In the genomic region with DNA sequence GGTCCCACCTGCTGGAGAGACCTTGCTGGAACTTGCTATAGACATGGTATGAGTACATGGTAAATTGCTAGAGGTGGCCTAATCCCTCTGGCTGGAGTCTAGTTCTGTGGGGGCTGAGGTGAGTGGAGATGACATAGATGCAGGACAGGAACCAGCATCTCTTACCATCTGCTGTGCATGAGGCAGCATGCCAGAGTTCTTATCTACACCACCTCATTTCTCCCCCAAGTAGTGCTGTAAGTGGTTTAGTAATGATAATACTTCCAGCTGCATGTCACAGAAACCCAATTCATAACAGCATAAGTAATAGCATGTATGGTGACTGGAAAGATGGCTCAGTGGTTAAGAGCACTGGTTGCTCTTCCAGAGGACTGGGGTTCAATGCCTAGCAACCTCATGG, we compare ENCODE assay signal across 15 mouse cellular contexts. TPM values are rescaled to one million over a fixed set of nuclear protein-coding genes. Genes with fewer than 3 reads are reported as not detected.
DNase-seq lines count a peak whose midpoint lies in the region; ATAC-seq and TF ChIP-seq lines count a peak whose summit lies in the region.
"Had no signal": no experiment of that assay in that cellular context is flagged by ENCODE, and none has a peak within 500 bp of the region (broad histone marks: within the 10 kb centered on the region; RNA-seq: fewer than 3 reads in every experiment).

No protein-coding gene starts in this region.

- no peaks in the 10 kb centered on the region for H3K36me3 ChIP-seq in heart, embryonic 10.5 days
- H3K36me3 ChIP-seq in erythroblast, embryonic 14.5 days (ENCODE audit: control insufficient read depth) = peaks cover 5% of the 10 kb centered on the region; the same call in 1 of the 2 replicates
- no peaks in the 10 kb centered on the region for H3K36me3 ChIP-seq in liver, postnatal 0 days (replicated peaks; ENCODE audit: insufficient read depth, low read length)
- H3K36me3 ChIP-seq: heart, embryonic 15.5 days had no signal

- peak overlapping the region; percentile 30; the same call in 1 of the 2 replicates for H3K9ac ChIP-seq in liver, postnatal 0 days (replicated peaks)
- H3K9ac ChIP-seq: heart, embryonic 15.5 days had no signal

- peak; percentile 96 for TF ChIP-seq EP300 in liver, postnatal 0 days (IDR thresholded peaks at IDR 0.05; ENCODE audit: low read depth)

- peak overlapping the region; percentile 75; the same call in 1 of the 2 replicates for H3K27ac ChIP-seq in heart, embryonic 10.5 days
- peak overlapping the region; percentile 74 for H3K27ac ChIP-seq in liver, postnatal 0 days (ENCODE audit: low read depth)
- H3K27ac ChIP-seq: hindbrain, postnatal 0 days; macrophage had no signal

- peaks cover 30% of the 10 kb centered on the region for H3K4me1 ChIP-seq in heart, embryonic 10.5 days
- H3K4me1 ChIP-seq in erythroblast, embryonic 14.5 days (ENCODE audit: control insufficient read depth) = peaks cover 80% of the 10 kb centered on the region
- peaks cover 39% of the 10 kb centered on the region for H3K4me1 ChIP-seq in liver, postnatal 0 days (ENCODE audit: insufficient read depth)

- ATAC-seq in liver, postnatal 0 days = peak; percentile 89
- no peak for ATAC-seq in granulocyte monocyte progenitor cell, adult 5-6 weeks (replicated peaks; ENCODE audit: poor library complexity, severe bottlenecking)
- ATAC-seq: hindbrain, postnatal 0 days had no signal

- peak overlapping the region; percentile 16; the same call in 1 of the 2 replicates for H3K4me2 ChIP-seq in liver, postnatal 0 days (ENCODE audit: low read depth, low read length)
- H3K4me2 ChIP-seq: heart, embryonic 15.5 days had no signal

- no peak for DNase-seq in heart, embryonic 10.5 days (ENCODE audit: low spot score)
- no peak for DNase-seq in heart, postnatal 25 days (ENCODE audit: low spot score)
- peak; percentile 93 for DNase-seq in 416B (ENCODE audit: low read depth)
- peak; percentile 66 for DNase-seq in liver, postnatal 0 days
- no peak for DNase-seq in urinary bladder, adult 18-20 months (ENCODE audit: low spot score in 2 of 2)
- no peak for DNase-seq in cerebellum, postnatal 14 days
- DNase-seq: adrenal gland, adult 8-10 months; gastrocnemius, postnatal 36 days; kidney, adult 8-10 months had no signal

- TF ChIP-seq CTCF in liver, postnatal 0 days (IDR thresholded peaks at IDR 0.05; ENCODE audit: low read depth) = no peak

- H3K9me3 ChIP-seq in heart, embryonic 10.5 days = no peaks in the 10 kb centered on the region
- H3K9me3 ChIP-seq in erythroblast, embryonic 14.5 days (ENCODE audit: control insufficient read depth, low read length) = no peaks in the 10 kb centered on the region; the same call in 1 of the 2 replicates
- no peaks in the 10 kb centered on the region for H3K9me3 ChIP-seq in liver, postnatal 0 days (ENCODE audit: low read length)
- H3K9me3 ChIP-seq: heart, embryonic 15.5 days had no signal

- intact Hi-C loops in heart, postnatal 25 days (cut with DNase I) = no loop called here

- no peak overlapping the region for H3K4me3 ChIP-seq in heart, embryonic 10.5 days
- peak overlapping the region; percentile 19 for H3K4me3 ChIP-seq in erythroblast, embryonic 14.5 days (replicated peaks)
- no peak overlapping the region for H3K4me3 ChIP-seq in liver, postnatal 0 days (ENCODE audit: low read depth, low read length)
- H3K4me3 ChIP-seq: heart, embryonic 15.5 days had no signal

- H3K27me3 ChIP-seq in heart, embryonic 10.5 days (ENCODE audit: insufficient read depth, poor library complexity, severe bottlenecking) = peaks cover 8% of the 10 kb centered on the region; the same call in 1 of the 2 replicates
- peaks cover 13% of the 10 kb centered on the region for H3K27me3 ChIP-seq in erythroblast, embryonic 14.5 days (ENCODE audit: control insufficient read depth)
- no peaks in the 10 kb centered on the region for H3K27me3 ChIP-seq in liver, postnatal 0 days (ENCODE audit: insufficient read depth, low read length)

RNA-seq across cellular contexts. Expression of a gene that starts 9.8 kb away (rescaled TPM):
- 0.21 and 0.25 TPM in 2 replicates for polyA plus RNA-seq in heart, embryonic 10.5 days (2016; fragmentation: Nextera tagmentation; extraction: Ambion mirVana)
- total RNA-seq in heart, postnatal 25 days (2021) = 1 to 10 TPM in 1 of 2 experiments, under 1 TPM in 1; 0.95 to 1.4 TPM
- not detected in 2 replicates for polyA plus RNA-seq in erythroblast, embryonic 14.5 days (2012)
- polyA plus RNA-seq in liver, postnatal 0 days (2015; fragmentation: Nextera tagmentation; extraction: Ambion mirVana) = 0.39 and 0.42 TPM in 2 replicates
- 0.11 and 1.3 TPM in 2 replicates for total RNA-seq in granulocyte monocyte progenitor cell, adult 5-6 weeks (2014; fragmentation: Nextera tagmentation)
- total RNA-seq in granulocyte monocyte progenitor cell, adult 5-6 weeks (2017) = 1.5 and 4.8 TPM in 2 replicates
- total RNA-seq: neutrophil, adult 5-6 weeks had no signal
- polyA plus RNA-seq: macrophage had no signal

RNA-seq across cellular contexts. Expression of a gene that starts 37.4 kb away (rescaled TPM):
- polyA plus RNA-seq in heart, embryonic 10.5 days (2016; fragmentation: Nextera tagmentation; extraction: Ambion mirVana) = 4.8 and 6.2 TPM in 2 replicates
- 1 to 10 TPM in 1 of 2 experiments, under 1 TPM in 1; 0.78 to 1.2 TPM for total RNA-seq in heart, postnatal 25 days (2021)
- polyA plus RNA-seq in erythroblast, embryonic 14.5 days (2012) = 8.1 and 8.8 TPM in 2 replicates
- 36.5 and 38.0 TPM in 2 replicates for polyA plus RNA-seq in liver, postnatal 0 days (2015; fragmentation: Nextera tagmentation; extraction: Ambion mirVana)
- 0.88 TPM in 1 of 2 replicates, not detected in the other for total RNA-seq in granulocyte monocyte progenitor cell, adult 5-6 weeks (2014; fragmentation: Nextera tagmentation)
- total RNA-seq in granulocyte monocyte progenitor cell, adult 5-6 weeks (2017) = 0.30 TPM in 1 of 2 replicates, not detected in the other
- total RNA-seq: gastrocnemius, postnatal 36 days; hindbrain, postnatal 0 days had no signal

Comparison
In these comparisons a context has a peak if more than half of its experiments do, and no peak if none do; other contexts are left out.
1. DNase-seq: peak in 416B (single experiment) and liver, postnatal 0 days (single experiment); none in heart, embryonic 10.5 days (single experiment), heart, postnatal 25 days (single experiment), urinary bladder, adult 18-20 months (0 of 2) and cerebellum, postnatal 14 days (0 of 2).